Mouse (Mus musculus) liver, embryonic 13.5 days (tissue): Measurements from ENCODE around the gene Krtap9-3. TPM values are rescaled to one million over a fixed set of nuclear protein-coding genes. Genes with fewer than 3 reads are reported as not detected.
"Not testable (repeated sequence)": the region's sequence is repeated elsewhere in the genome, so short reads cannot be mapped to it uniquely, and the experiment has no call there.

ENCODE experiments used
- ATAC-seq: fragments of 200-750 bp; cut with Nextera tagmentation; 2 replicates; pipeline ENCODE4 v1.8.0; 2017; ENCODE audit warnings: low read depth, mild to moderate bottlenecking, moderate number of reproducible peaks, moderate library complexity
- DNase-seq: peaks from one replicate; pipeline ENCODE4 v3.0.0; 2022
- H3K27ac ChIP-seq: fragments of 300-500 bp; sonication (generic); 2 replicates; pipeline ENCODE4 v1.5.1; 2015; ENCODE audit warnings: moderate library complexity, mild to moderate bottlenecking, inconsistent platforms
- H3K27me3 ChIP-seq: fragments of 300-500 bp; sonication (generic); 2 replicates; pipeline ENCODE4 v1.6.1; 2015; ENCODE audit warnings: mild to moderate bottlenecking, inconsistent platforms
- H3K36me3 ChIP-seq: fragments of 300-500 bp; sonication (generic); 2 replicates; pipeline ENCODE4 v1.6.1; 2015; ENCODE audit warnings: mild to moderate bottlenecking, inconsistent platforms
- H3K4me1 ChIP-seq: fragments of 300-500 bp; sonication (generic); replicated peaks from 2 replicates; pipeline ENCODE4 v1.6.1; 2015; ENCODE audit warnings: inconsistent platforms
- H3K4me2 ChIP-seq: fragments of 300-500 bp; sonication (generic); 2 replicates; pipeline ENCODE4 v1.6.1; 2015; ENCODE audit warnings: inconsistent platforms, mild to moderate bottlenecking, moderate library complexity
- H3K4me3 ChIP-seq: fragments of 300-500 bp; sonication (generic); replicated peaks from 2 replicates; pipeline ENCODE4 v1.5.1; 2015; ENCODE audit warnings: mild to moderate bottlenecking, inconsistent platforms
- H3K9ac ChIP-seq: fragments of 300-500 bp; sonication (generic); 2 replicates; pipeline ENCODE4 v1.6.1; 2015; ENCODE audit warnings: mild to moderate bottlenecking, inconsistent platforms
- H3K9me3 ChIP-seq: fragments of 300-500 bp; sonication (generic); replicated peaks from 2 replicates; pipeline ENCODE4 v1.6.1; 2016; ENCODE audit warnings: inconsistent platforms
- WGBS: fragments of 180-500 bp; shearing (Covaris S2); methylation state at CpG from one replicate; pipeline ENCODE4 v1.1.7; 2015; ENCODE audit not compliant: insufficient replicate concordance; 5-methylcytosine and 5-hydroxymethylcytosine counted together
- polyA plus RNA-seq: library from polyadenylated mRNA; unstranded; fragments of >200 nt; fragmentation: Nextera tagmentation; extraction: Ambion mirVana; gene quantifications from 2 replicates; pipeline ENCODE4 v1.2.1, GENCODE M21; 2015

Gene Krtap9-3
- polyA plus RNA-seq: not detected in 2 replicates

- H3K9me3 ChIP-seq, H3K4me3 ChIP-seq, H3K27me3 ChIP-seq, H3K9ac ChIP-seq, DNase-seq, H3K4me1 ChIP-seq, H3K36me3 ChIP-seq, H3K4me2 ChIP-seq, ATAC-seq, H3K27ac ChIP-seq: not testable (repeated sequence)
- 67% methylated on average over 6 of the region's 6 CpGs for WGBS
These were observed at the start of gene Krtap9-3 for GRCm38 (mm10) chr11:99597742-99598141. Krtap9-3 (minus strand) TSS chr11:99598105.

- 79% methylated on average over 15 of the region's 15 CpGs for WGBS
- H3K9me3 ChIP-seq: no peaks in the 10 kb centered on the region
- H3K4me3 ChIP-seq: no peak overlapping the region
- H3K9ac ChIP-seq: no peak overlapping the region
- no peak overlapping the region for H3K4me2 ChIP-seq
- no peak for DNase-seq
- H3K36me3 ChIP-seq: no peaks in the 10 kb centered on the region
- H3K27me3 ChIP-seq: no peaks in the 10 kb centered on the region
- no peaks in the 10 kb centered on the region for H3K4me1 ChIP-seq
- no peak for ATAC-seq
- no peak overlapping the region for H3K27ac ChIP-seq
These were observed 48.5 kb upstream of the Krtap9-3 start for GRCm38 (mm10) chr11:99646444-99646843.

GRCm38 (mm10) chr11:99644351-99644750, 46.4 kb upstream of the Krtap9-3 start:
- Histone ChIP-seq H3K36me3 (no peaks in the 10 kb centered on the region), H3K9ac (no peak overlapping the region), H3K9me3 (no peaks in the 10 kb centered on the region), H3K4me1 (no peaks in the 10 kb centered on the region), H3K4me3 (no peak overlapping the region), H3K27me3 (no peaks in the 10 kb centered on the region), H3K27ac (no peak overlapping the region), H3K4me2 (no peak overlapping the region)
- no peak for ATAC-seq
- DNase-seq: no peak
- 49% methylated on average over 3 of the region's 3 CpGs for WGBS

- H3K4me2 ChIP-seq, H3K27me3 ChIP-seq, DNase-seq, H3K9ac ChIP-seq, ATAC-seq, H3K9me3 ChIP-seq, H3K4me1 ChIP-seq, H3K4me3 ChIP-seq, H3K36me3 ChIP-seq, H3K27ac ChIP-seq: not testable (repeated sequence)
- WGBS: 61% methylated on average over 9 of the region's 9 CpGs
These were observed 45.8 kb upstream of the Krtap9-3 start, which contains the start of gene Krtap4-7 for GRCm38 (mm10) chr11:99643635-99644139. Krtap4-7 (minus strand) TSS chr11:99644089.

- H3K4me2 ChIP-seq: no peak overlapping the region
- H3K27ac ChIP-seq: no peak overlapping the region
- no peaks in the 10 kb centered on the region for H3K27me3 ChIP-seq
- no peak overlapping the region for H3K9ac ChIP-seq
- DNase-seq (no peak), ATAC-seq (no peak)
- no peaks in the 10 kb centered on the region for H3K4me1 ChIP-seq
- no peaks in the 10 kb centered on the region for H3K36me3 ChIP-seq
- 0% methylated on average over 1 of the region's 1 CpGs for WGBS
- H3K9me3 ChIP-seq: no peaks in the 10 kb centered on the region
- H3K4me3 ChIP-seq: no peak overlapping the region
These were observed 43.0 kb upstream of the Krtap9-3 start for GRCm38 (mm10) chr11:99640926-99641325.

GRCm38 (mm10) chr11:99637086-99637485, 39.2 kb upstream of the Krtap9-3 start:
- H3K9ac ChIP-seq: no peak overlapping the region
- no peaks in the 10 kb centered on the region for H3K9me3 ChIP-seq
- H3K4me1 ChIP-seq: no peaks in the 10 kb centered on the region
- H3K36me3 ChIP-seq: no peaks in the 10 kb centered on the region
- no peak overlapping the region for H3K4me2 ChIP-seq
- H3K4me3 ChIP-seq: no peak overlapping the region
- H3K27me3 ChIP-seq: no peaks in the 10 kb centered on the region
- 61% methylated on average over 1 of the region's 1 CpGs for WGBS
- DNase-seq (no peak), ATAC-seq (no peak)
- no peak overlapping the region for H3K27ac ChIP-seq

- no peak within 1 kb of the TSS for H3K27ac ChIP-seq
- H3K9ac ChIP-seq: no peak within 1 kb of the TSS
- 24% methylated on average over 8 of the region's 8 CpGs for WGBS
- no peak for ATAC-seq
- H3K4me1 ChIP-seq: no peaks in the 10 kb centered on the region
- no peak within 1 kb of the TSS for H3K4me2 ChIP-seq
- no peak for DNase-seq
- no peaks in the 10 kb centered on the region for H3K27me3 ChIP-seq
- H3K9me3 ChIP-seq: no peaks in the 10 kb centered on the region
- no peaks in the 10 kb centered on the region for H3K36me3 ChIP-seq
- H3K4me3 ChIP-seq: no peak within 1 kb of the TSS
These were observed 36.8 kb upstream of the Krtap9-3 start, which contains the start of gene Krtap4-2 for GRCm38 (mm10) chr11:99634653-99635134. Krtap4-2 (minus strand) TSS chr11:99635084.

- Histone ChIP-seq H3K27me3 (no peaks in the 10 kb centered on the region), H3K27ac (no peak overlapping the region), H3K9ac (no peak overlapping the region), H3K4me3 (no peak overlapping the region), H3K36me3 (no peaks in the 10 kb centered on the region), H3K4me2 (no peak overlapping the region), H3K4me1 (no peaks in the 10 kb centered on the region), H3K9me3 (no peaks in the 10 kb centered on the region)
- 44% methylated on average over 2 of the region's 2 CpGs for WGBS
- DNase-seq (no peak), ATAC-seq (no peak)
These were observed 35.4 kb upstream of the Krtap9-3 start for GRCm38 (mm10) chr11:99633293-99633692.

- DNase-seq: no peak
- Histone ChIP-seq H3K9ac (no peak overlapping the region), H3K4me3 (no peak overlapping the region), H3K9me3 (no peaks in the 10 kb centered on the region), H3K27me3 (no peaks in the 10 kb centered on the region), H3K27ac (no peak overlapping the region), H3K4me1 (no peaks in the 10 kb centered on the region), H3K36me3 (no peaks in the 10 kb centered on the region), H3K4me2 (no peak overlapping the region)
- 50% methylated on average over 3 of the region's 3 CpGs for WGBS
- no peak for ATAC-seq
These were observed 33.0 kb upstream of the Krtap9-3 start for GRCm38 (mm10) chr11:99630890-99631289.

GRCm38 (mm10) chr11:99628138-99628537, 30.2 kb upstream of the Krtap9-3 start, which contains the start of gene Krtap4-1:
Krtap4-1 (minus strand) TSS chr11:99628238.
- Histone ChIP-seq H3K27ac (no peak within 1 kb of the TSS), H3K9ac (no peak within 1 kb of the TSS), H3K4me1 (no peaks in the 10 kb centered on the region), H3K4me3 (no peak within 1 kb of the TSS), H3K27me3 (no peaks in the 10 kb centered on the region), H3K4me2 (no peak within 1 kb of the TSS), H3K36me3 (no peaks in the 10 kb centered on the region), H3K9me3 (no peaks in the 10 kb centered on the region)
- ATAC-seq: no peak
- DNase-seq: no peak
- WGBS: 62% methylated on average over 4 of the region's 4 CpGs

GRCm38 (mm10) chr11:99620335-99620734, 22.4 kb upstream of the Krtap9-3 start, which contains the start of gene Gm11562:
Gm11562 (minus strand) TSS chr11:99620435.
- WGBS: 57% methylated on average over 2 of the region's 2 CpGs
- no peaks in the 10 kb centered on the region for H3K9me3 ChIP-seq
- DNase-seq: no peak

GRCm38 (mm10) chr11:99614796-99615363, 17.0 kb upstream of the Krtap9-3 start, which contains the start of gene Krtap2-4:
Krtap2-4 (minus strand) TSS chr11:99614846.
- Histone ChIP-seq H3K4me3 (no peak within 1 kb of the TSS), H3K4me2 (no peak within 1 kb of the TSS), H3K36me3 (no peaks in the 10 kb centered on the region), H3K27ac (no peak within 1 kb of the TSS), H3K4me1 (no peaks in the 10 kb centered on the region), H3K9ac (no peak within 1 kb of the TSS), H3K9me3 (no peaks in the 10 kb centered on the region), H3K27me3 (no peaks in the 10 kb centered on the region)
- ATAC-seq (no peak), DNase-seq (no peak)
- 45% methylated on average over 3 of the region's 3 CpGs for WGBS

More at GRCm38 (mm10) chr11:99620335-99620734, 22.4 kb upstream of the Krtap9-3 start, which contains the start of gene Gm11562:
- no peak within 1 kb of the TSS for H3K4me3 ChIP-seq
- H3K36me3 ChIP-seq: no peaks in the 10 kb centered on the region
- H3K4me1 ChIP-seq: no peaks in the 10 kb centered on the region
- no peak within 1 kb of the TSS for H3K27ac ChIP-seq
- H3K27me3 ChIP-seq: no peaks in the 10 kb centered on the region
- no peak within 1 kb of the TSS for H3K4me2 ChIP-seq
- no peak for ATAC-seq
- no peak within 1 kb of the TSS for H3K9ac ChIP-seq
